Mouse (Mus musculus) large intestine, adult 2 months (tissue): ENCODE measurements around the gene Tspear. TPM values are rescaled to one million over a fixed set of nuclear protein-coding genes. Genes with fewer than 3 reads are reported as not detected.
"Not testable (repeated sequence)": the region's sequence is repeated elsewhere in the genome, so short reads cannot be mapped to it uniquely, and the experiment has no call there.

Source experiments
- DNase-seq: peaks from one replicate; pipeline ENCODE4 v3.0.0-alpha.2; 2012; ENCODE audit warnings: low read depth, low spot score
- WGBS: fragments of 180-500 bp; shearing (Covaris S2); methylation state at CpG from one replicate; pipeline ENCODE4 v1.1.7; 2018; 5-methylcytosine and 5-hydroxymethylcytosine counted together
- polyA plus RNA-seq: library from polyadenylated mRNA; depleted of rRNA; stranded (reverse); fragments of >200 nt; gene quantifications from 2 replicates; pipeline ENCODE4 v1.2.3, GENCODE M21; 2012

Gene Tspear
- polyA plus RNA-seq, 1 experiment = 0.94 TPM

- 50% methylated on average over 1 of the region's 1 CpGs for WGBS
- not testable (repeated sequence) for DNase-seq
Observed at GRCm38 (mm10) chr10:77776844-77777243, 90.5 kb downstream of the Tspear start, which contains the start of gene Gm7138. Gene Gm7138, minus strand, starts transcription at chr10:77776944.

- 44% methylated on average over 1 of the region's 1 CpGs for WGBS
Observed at GRCm38 (mm10) chr10:77782442-77782841, 96.1 kb downstream of the Tspear start, which contains the start of gene Gm3250. Gene Gm3250, minus strand, starts transcription at chr10:77782542.

GRCm38 (mm10) chr10:77783396-77783795 is 97.0 kb downstream of the Tspear start:
- not testable (repeated sequence) for DNase-seq
- 84% methylated on average over 3 of the region's 3 CpGs for WGBS

More at GRCm38 (mm10) chr10:77782442-77782841, 96.1 kb downstream of the Tspear start, which contains the start of gene Gm3250:
- DNase-seq = not testable (repeated sequence)

GRCm38 (mm10) chr10:77787876-77788275 is 101.5 kb downstream of the Tspear start, which contains the start of gene Gm7137:
Gene Gm7137, minus strand, starts transcription at chr10:77788200.
- DNase-seq = not testable (repeated sequence)
- WGBS = 71% methylated on average over 1 of the region's 1 CpGs

- 77% methylated on average over 2 of the region's 2 CpGs for WGBS
Observed at GRCm38 (mm10) chr10:77788621-77789020, 102.3 kb downstream of the Tspear start.

GRCm38 (mm10) chr10:77794976-77795375 is 108.6 kb downstream of the Tspear start, which contains the start of gene Gm9639:
Gene Gm9639, minus strand, starts transcription at chr10:77795076.
- DNase-seq = no peak
- WGBS = 55% methylated on average over 2 of the region's 2 CpGs

More at GRCm38 (mm10) chr10:77788621-77789020, 102.3 kb downstream of the Tspear start:
- DNase-seq = no peak

- DNase-seq = no peak
- 50% methylated on average over 3 of the region's 3 CpGs for WGBS
Observed at GRCm38 (mm10) chr10:77797677-77798076, 111.3 kb downstream of the Tspear start.

GRCm38 (mm10) chr10:77798164-77798920 is 112.0 kb downstream of the Tspear start:
- DNase-seq = not testable (repeated sequence)
- WGBS = 52% methylated on average over 3 of the region's 3 CpGs

- WGBS = 33% methylated on average over 8 of the region's 8 CpGs
- no peak for DNase-seq
Observed at GRCm38 (mm10) chr10:77798921-77799508, 112.6 kb downstream of the Tspear start, which contains the start of gene Gm19668. Gene Gm19668, minus strand, starts transcription at chr10:77799133.

- 28% methylated on average over 3 of the region's 3 CpGs for WGBS
- DNase-seq = no peak
Observed at GRCm38 (mm10) chr10:77804095-77804494, 117.7 kb downstream of the Tspear start.

GRCm38 (mm10) chr10:77811743-77812142 is 125.4 kb downstream of the Tspear start, which contains the start of gene Gm9507:
Gene Gm9507, minus strand, starts transcription at chr10:77811843.
- 55% methylated on average over 5 of the region's 5 CpGs for WGBS
- no peak for DNase-seq

GRCm38 (mm10) chr10:77814382-77814781 is 128.0 kb downstream of the Tspear start, which contains the start of gene Gm2696:
Gene Gm2696, plus strand, starts transcription at chr10:77814682.
- no peak for DNase-seq
- WGBS = 36% methylated on average over 4 of the region's 4 CpGs

- WGBS = 30% methylated on average over 5 of the region's 5 CpGs
- no peak for DNase-seq
Observed at GRCm38 (mm10) chr10:77815514-77815913, 129.1 kb downstream of the Tspear start.

GRCm38 (mm10) chr10:77818523-77818922 is 132.2 kb downstream of the Tspear start:
- no peak for DNase-seq
- WGBS = 96% methylated on average over 4 of the region's 4 CpGs

- no peak for DNase-seq
- 42% methylated on average over 4 of the region's 4 CpGs for WGBS
Observed at GRCm38 (mm10) chr10:77819203-77819602, 132.8 kb downstream of the Tspear start.

- no peak for DNase-seq
- 37% methylated on average over 6 of the region's 6 CpGs for WGBS
Observed at GRCm38 (mm10) chr10:77826951-77827350, 140.6 kb downstream of the Tspear start, which contains the start of gene Krtap10-4. Gene Krtap10-4, minus strand, starts transcription at chr10:77827095.

- 67% methylated on average over 9 of the region's 9 CpGs for WGBS
- no peak for DNase-seq
Observed at GRCm38 (mm10) chr10:77835647-77836046, 149.3 kb downstream of the Tspear start, which contains the start of gene Krtap10-10. Gene Krtap10-10, plus strand, starts transcription at chr10:77835947.

GRCm38 (mm10) chr10:77839006-77839405 is 152.6 kb downstream of the Tspear start:
- DNase-seq = no peak
- WGBS = 57% methylated on average over 6 of the region's 6 CpGs

GRCm38 (mm10) chr10:77846503-77846902 is 160.1 kb downstream of the Tspear start, which contains the start of gene Gm36176:
Gene Gm36176, plus strand, starts transcription at chr10:77846803.
- DNase-seq = no peak
- WGBS = 77% methylated on average over 3 of the region's 3 CpGs

- DNase-seq = no peak
- 24% methylated on average over 2 of the region's 2 CpGs for WGBS
Observed at GRCm38 (mm10) chr10:77846961-77847360, 160.6 kb downstream of the Tspear start.
